Mouse (Mus musculus) kidney, adult 2 months (tissue): ENCODE measurements around the gene Cacna1g.

ENCODE experiments used
- CTCF ChIP-seq: fragments of 200-500 bp; conservative IDR thresholded peaks from 2 replicates; pipeline ENCODE4 v1.5.1; 2011; ENCODE audit warnings: low read depth, mild to moderate bottlenecking, control low read depth, low read length, moderate library complexity, mixed read lengths; ENCODE audit not compliant: insufficient read depth, insufficient read length
- POLR2A ChIP-seq: fragments of 200-500 bp; IDR thresholded peaks from one replicate; pipeline ENCODE4 v1.6.1; 2011; ENCODE audit warnings: low read depth, low read length, control low read depth

- no peak for TF ChIP-seq CTCF
- no peak for TF ChIP-seq POLR2A
These were observed 49.6 kb downstream of the Cacna1g start for GRCm38 (mm10) chr11:94424380-94424779.
